Mouse (Mus musculus): ENCODE data around the gene Arl2bp.

Arl2bp gene

DNA sequence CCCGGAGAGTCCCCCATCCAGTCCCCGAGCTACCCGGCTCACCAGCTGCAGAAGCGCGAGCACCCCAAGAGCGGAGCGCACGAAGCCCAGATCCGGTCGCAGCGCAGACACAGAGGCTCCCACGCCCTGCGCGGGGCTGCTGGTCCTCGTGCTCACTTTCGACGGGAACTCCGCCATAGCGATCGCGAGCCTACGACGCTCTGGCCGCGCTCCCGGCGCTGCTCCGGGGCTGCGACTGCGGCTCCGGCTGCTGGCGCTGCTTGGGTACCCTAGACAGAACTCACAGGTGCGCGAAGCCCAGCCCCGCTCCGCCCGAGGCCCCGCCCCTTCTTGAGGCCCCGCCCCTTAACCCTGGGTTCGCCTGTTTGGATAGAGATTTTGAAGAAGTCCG, 29.6 kb downstream of the Arl2bp start, which contains the start of gene Pllp:
TSS of gene Pllp (minus strand) at position 285 of the 391 bp plus-strand sequence.
- no peak for DNase-seq

DNA sequence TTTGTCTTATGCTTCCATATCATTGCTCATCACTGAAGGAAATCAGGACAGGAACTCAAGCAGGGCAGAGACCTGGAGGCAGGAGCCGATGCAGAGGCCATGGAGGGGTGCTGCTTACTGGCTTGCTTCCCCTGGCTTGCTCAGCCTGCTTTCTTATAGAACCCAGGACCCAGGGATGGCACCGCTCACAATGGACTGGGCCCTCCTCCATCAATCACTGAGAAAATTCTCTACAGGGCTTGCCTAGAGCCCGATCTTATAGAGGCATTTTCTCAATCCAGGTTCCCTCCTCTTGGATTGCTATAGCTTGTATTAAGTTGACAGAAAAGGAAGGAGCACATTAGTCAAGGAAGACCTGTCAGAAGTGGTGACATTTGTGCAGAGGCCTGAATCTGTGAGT, 30.2 kb downstream of the Arl2bp start:
- no peak for DNase-seq

- DNase-seq: no peak
Observed at GRCm38 (mm10) chr8:94697956-94698355, 31.6 kb downstream of the Arl2bp start.

DNA sequence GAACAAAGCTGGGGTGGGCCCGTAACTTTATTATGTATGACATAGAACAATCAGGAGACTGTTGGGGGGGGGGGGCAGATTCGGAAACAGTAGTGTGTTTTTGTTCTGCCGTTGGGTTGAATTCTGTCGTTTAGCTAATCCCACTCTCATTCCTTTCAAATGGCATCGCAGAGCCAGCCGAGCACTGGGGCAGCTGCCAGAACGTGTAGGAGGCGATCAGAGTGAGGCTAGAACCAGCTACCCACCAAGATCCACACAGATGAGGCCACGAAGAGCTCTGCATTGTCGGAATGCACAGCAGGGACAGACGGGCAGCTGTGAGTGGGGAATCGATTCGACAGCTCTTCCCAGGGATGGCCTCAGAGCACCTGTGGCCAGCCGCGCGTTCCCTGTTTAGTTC, 33.0 kb downstream of the Arl2bp start:
- DNase-seq: no peak

DNA sequence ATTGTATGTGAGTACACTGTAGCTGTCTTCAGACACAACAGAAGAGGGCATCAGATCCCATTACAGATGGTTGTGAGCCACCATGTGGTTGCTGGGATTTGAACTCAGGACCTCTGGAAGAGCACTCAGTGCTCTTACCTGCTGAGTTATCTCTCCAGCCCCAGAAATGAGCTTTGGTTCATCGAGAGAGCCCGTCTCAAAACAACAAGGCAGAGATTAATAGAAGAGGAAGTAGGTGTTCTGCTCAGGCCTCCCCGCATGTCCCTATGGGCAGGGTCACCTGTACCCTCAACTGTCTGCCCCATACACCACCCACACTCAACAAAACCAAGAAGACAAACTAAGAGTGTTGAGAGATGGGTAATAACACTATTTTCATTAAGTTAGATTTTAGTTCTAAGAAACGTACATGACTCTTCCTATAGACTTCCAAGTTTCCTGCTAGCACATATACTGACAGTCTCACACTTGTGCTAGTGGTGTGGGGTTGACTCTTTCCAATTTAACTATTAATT, 34.1 kb downstream of the Arl2bp start:
- DNase-seq: no peak

DNA sequence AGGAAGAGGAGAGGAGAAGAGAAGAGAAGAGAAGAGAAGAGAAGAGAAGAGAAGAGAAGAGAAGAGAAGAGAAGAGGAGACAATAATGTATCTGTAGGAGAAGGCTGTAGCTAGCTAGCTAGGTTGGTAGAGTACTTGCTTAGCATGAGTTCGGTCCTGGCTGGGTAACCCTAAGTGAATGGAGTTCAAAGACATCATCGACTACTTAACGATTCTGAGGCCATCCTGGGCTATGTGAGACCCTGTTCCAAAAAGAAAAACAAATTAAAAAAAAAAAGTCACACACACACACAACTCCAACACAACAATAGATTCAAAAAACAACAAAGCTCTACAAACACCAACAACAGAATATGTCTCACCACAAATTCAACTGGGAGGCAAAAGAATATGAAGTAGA, 35.8 kb downstream of the Arl2bp start:
- no peak for DNase-seq

GRCm38 (mm10) chr8:94702844-94703813, 36.7 kb downstream of the Arl2bp start:
- peak; percentile 84 to 88 for DNase-seq

- peak; percentile 95 to 96 for DNase-seq
Observed at GRCm38 (mm10) chr8:94703972-94704668, 37.7 kb downstream of the Arl2bp start.

DNA sequence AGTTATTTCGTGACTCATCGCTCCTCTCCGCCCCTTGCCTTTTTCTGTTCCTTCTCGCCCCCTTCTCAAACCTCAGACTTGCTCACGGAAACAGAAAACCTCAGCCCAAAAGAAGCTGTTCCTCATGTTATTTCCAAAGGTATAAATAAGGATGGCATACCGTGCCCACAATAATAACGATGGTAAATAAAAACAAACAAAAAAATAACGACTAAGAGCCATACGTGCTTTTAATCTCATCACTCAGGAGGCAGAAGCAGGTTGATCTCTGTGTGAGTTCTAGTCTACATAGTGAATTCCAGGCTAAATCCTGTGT, 38.2 kb downstream of the Arl2bp start:
- DNase-seq: no peak

GRCm38 (mm10) chr8:94705581-94706245, 39.3 kb downstream of the Arl2bp start:
- no peak for DNase-seq

DNA sequence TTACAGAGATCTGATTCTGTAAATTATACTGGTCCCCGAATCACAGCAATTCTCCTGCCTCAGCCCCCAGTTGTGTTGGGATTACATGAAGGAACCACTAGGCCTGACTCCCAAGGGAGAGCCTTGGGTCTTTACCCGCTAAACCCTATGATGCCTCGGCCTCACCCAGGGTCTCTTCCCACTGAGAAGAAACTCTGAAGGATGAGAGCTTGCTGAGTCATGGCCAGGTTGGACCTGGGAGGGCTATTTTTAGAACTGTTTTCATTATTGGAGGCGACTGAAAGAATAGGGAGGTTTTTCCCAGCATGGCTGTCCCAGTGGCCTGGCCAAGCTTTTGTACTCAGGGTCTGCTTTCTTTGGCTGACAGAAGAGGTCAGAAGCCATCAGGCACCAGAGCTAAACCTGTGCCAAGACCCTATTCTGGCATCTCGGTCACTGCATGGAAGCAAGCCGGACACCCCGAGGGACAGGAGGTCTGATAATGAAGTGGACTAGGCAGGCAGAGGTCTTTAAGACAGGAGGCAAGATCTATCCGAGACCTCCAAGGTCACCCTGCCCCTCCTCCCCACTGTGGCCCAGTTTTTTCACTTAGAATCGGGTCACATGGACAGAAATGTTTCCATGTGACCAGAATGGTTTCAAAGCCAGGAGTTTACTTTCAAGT, 40.5 kb downstream of the Arl2bp start:
- no peak for DNase-seq

DNA sequence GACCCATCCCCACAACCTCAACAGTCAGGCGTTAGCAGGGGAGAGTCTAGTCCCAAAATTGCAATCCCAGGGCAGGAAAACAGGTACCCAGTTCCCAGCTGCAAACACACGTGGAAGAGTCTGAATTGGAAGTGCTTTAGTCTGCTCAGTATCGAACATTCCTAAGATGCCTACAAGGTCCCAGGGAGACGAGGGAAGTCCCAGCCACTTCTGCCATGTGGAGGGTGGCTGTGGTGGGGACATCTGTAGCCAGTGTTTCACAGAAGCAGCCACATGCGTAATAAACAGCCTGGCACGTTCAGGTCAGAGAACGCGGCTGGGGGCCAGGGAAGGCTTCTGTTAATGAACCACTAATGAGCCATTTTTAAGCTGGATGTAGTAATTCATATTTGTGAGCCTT, 43.9 kb downstream of the Arl2bp start:
- DNase-seq: no peak

- peak in 1 of 2 experiments; percentile 38 for DNase-seq
Observed at GRCm38 (mm10) chr8:94711160-94711718, 44.8 kb downstream of the Arl2bp start.

DNA sequence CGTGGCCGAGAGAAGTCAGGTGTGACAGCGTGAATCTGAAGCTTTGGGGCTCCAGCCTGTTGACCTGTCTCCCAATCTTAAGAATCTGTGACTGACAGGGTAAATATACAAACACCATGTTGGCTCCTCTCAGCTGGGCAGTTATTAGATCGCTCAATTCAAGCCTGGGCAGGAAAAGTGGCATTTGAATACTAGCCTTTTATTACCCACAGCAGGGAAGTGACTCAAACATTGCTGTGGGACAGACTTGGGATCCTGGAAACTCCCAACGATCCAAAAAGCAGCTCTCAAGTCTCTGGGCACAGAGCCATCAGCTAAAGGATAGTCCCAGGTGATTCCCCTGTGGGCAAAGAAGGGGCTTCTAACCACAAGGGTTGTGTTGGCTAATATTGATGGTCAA, 48.2 kb downstream of the Arl2bp start:
- no peak for DNase-seq

GRCm38 (mm10) chr8:94715871-94716270, 49.5 kb downstream of the Arl2bp start:
- no peak for DNase-seq

DNA sequence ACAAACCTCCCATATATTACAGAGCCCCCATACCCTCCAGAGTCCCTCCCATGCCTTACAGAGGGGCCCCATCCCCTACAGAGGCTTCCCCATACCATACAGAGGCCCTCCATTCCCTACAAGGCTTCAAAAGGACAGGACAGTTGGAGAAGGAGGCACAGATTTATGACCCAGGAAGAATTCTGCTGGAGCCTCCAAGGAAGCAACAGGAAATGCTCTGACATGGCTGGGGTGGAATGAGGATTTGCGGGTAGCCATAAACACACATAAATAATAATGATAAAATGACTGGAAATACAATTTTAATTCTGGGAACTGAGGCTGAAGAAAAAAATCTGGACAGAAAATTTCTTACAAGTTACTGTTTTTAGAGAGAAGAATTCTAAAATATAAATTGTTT, 50.4 kb downstream of the Arl2bp start:
- no peak for DNase-seq
